Mouse (Mus musculus) hematopoietic stem cell, adult 5-6 weeks (primary cell): ENCODE data around the gene March6. TPM values are rescaled to one million over a fixed set of nuclear protein-coding genes. Genes with fewer than 3 reads are reported as not detected.

Experiments
- ATAC-seq, 2 experiments: fragments of 125-278 bp in 1 of 2; replicated peaks in 1 of 2; 2 replicates each; pipeline ENCODE4 v1.8.0; 2016 to 2017; ENCODE audit warnings: inconsistent platforms in 2 of 2, mild to moderate bottlenecking in 2 of 2, moderate number of reproducible peaks in 2 of 2, low read depth in 1 of 2, moderate TSS enrichment in 1 of 2; ENCODE audit not compliant: low FRiP score in 2 of 2, poor library complexity in 2 of 2, severe bottlenecking in 2 of 2, insufficient read depth in 1 of 2, low TSS enrichment in 1 of 2
- total RNA-seq: library from RNA; stranded (forward); fragments of 172-1452, 232-1000 nt; gene quantifications from 2 replicates; pipeline ENCODE4 v1.2.3, GENCODE M21; 2017

Gene March6
- total RNA-seq, 1 experiment from 2014 or later: 59.5 TPM

- ATAC-seq: peak; percentile 27 to 58
Measured at GRCm38 (mm10) chr15:31412933-31413332, 117.9 kb downstream of the March6 start.

- no peak for ATAC-seq
Measured at GRCm38 (mm10) chr15:31412436-31412835, 118.4 kb downstream of the March6 start.

- no peak for ATAC-seq
Measured at GRCm38 (mm10) chr15:31407490-31407889, 123.4 kb downstream of the March6 start.

DNA sequence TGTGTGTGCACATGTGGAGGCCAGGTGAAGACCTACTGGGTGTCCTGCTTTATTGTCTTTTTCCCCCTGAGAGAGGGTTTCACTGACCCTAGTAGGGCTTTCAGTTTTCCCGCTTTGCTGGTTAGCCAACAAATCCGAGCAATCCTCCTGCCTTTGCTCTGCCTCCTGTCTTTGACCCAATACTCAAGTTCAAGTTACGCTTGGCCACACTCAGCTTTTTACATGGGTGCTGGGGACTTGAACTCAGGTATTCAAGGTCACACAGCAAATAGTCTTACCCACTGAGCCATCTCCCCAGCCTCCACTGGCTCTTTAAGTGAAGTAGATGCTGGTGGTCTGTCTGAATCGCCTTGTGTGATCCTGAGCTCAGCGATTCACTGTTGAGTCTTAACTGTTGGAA, 124.0 kb downstream of the March6 start:
- no peak for ATAC-seq

Other genes starting within 250 kb of the March6 start
- 7.3 and 7.4 TPM in 2 replicates for gene Ankrd33b, start 163.3 kb downstream of the March6 start, total RNA-seq
- gene Ropn1l, start 77.3 kb downstream of the March6 start, total RNA-seq: 3.4 TPM in 1 of 2 replicates, not detected in the other
- gene Cmbl, start 34.3 kb upstream of the March6 start, total RNA-seq: 1.1 TPM in 1 of 2 replicates, not detected in the other
- gene Cct5, start 70.8 kb upstream of the March6 start, total RNA-seq: 458 and 486 TPM in 2 replicates
- gene Fam173b, start 70.8 kb upstream of the March6 start, total RNA-seq: 2.8 and 5.9 TPM in 2 replicates